Mouse (Mus musculus) retina, postnatal 7 days (tissue): Measurements from ENCODE around the gene Tmod4.

Source experiments
- DNase-seq: peaks from one replicate; pipeline ENCODE4 v3.0.0-alpha.2; 2012; ENCODE audit warnings: low read depth, low spot score

The Tmod4 gene

DNA sequence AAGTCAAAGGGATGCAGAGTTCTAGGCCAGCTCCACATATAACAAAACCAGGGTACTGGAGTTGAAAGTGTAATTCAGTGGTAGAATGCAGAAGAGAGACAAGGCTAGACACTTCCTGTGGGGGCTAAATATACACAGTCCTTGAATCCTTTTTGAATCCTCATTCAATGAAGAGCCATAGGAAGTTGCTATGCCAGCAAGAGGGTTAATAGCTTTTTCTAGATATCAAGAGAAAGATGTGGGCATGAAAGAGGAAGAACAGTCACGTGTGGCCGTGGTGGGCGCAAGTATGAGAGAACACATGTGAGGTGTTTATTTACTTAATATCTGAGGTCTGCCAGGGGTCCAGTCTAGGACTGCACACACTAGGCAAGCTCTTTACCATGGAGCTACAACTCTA lies 12.1 kb downstream of the Tmod4 start:
- no peak for DNase-seq

GRCm38 (mm10) chr3:95139586-95140288 lies 15.5 kb downstream of the Tmod4 start:
- no peak for DNase-seq

- DNase-seq: no peak
Observed at GRCm38 (mm10) chr3:95140289-95140595, 16.0 kb downstream of the Tmod4 start.

- DNase-seq: no peak
Observed at GRCm38 (mm10) chr3:95140795-95141194, 16.5 kb downstream of the Tmod4 start.

GRCm38 (mm10) chr3:95141474-95141873 lies 17.2 kb downstream of the Tmod4 start:
- DNase-seq: no peak

GRCm38 (mm10) chr3:95141952-95142616 lies 17.8 kb downstream of the Tmod4 start, which contains the start of gene Tnfaip8l2:
Gene Tnfaip8l2, minus strand, starts transcription at chr3:95142360.
- no peak for DNase-seq

GRCm38 (mm10) chr3:95142617-95143011 lies 18.3 kb downstream of the Tmod4 start:
- DNase-seq: peak; percentile 75

DNA sequence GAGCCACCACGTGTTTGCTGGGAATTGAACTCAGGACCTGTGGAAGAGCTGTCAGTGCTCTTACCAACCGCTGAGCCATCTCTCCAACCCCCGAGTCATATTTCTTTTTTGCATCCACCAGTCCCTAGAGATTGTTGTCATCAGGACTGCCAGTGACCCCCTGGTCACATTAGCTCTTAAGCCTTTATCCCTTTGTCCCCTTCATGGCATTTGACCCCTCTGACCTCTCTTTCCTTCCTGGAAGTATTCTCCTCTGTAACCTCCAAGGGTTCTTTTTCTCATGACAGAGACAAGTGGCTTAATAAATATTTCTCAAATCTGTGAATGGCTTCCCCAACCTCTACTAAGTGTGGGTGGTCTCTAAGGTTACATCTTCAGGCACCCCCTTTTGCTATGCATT lies 23.6 kb downstream of the Tmod4 start:
- DNase-seq: no peak

DNA sequence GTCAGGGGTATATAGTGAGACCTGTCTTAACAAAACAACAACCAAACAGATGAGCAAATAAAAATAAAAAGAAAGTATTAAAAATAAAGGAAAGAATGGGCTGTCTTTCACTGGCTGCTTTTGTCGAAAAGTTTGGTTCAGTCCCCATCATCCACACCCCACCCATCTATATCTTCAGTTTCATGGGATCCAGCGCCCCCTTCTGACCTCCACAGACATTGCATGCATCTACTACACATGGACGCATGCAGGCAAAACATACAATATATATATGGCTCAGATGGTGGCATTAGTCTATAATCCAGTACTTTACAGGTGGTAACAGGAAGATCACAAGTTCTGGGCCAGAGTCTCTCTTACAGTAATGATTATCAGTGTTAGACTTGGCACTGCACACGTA lies 29.6 kb downstream of the Tmod4 start:
- DNase-seq: no peak

DNA sequence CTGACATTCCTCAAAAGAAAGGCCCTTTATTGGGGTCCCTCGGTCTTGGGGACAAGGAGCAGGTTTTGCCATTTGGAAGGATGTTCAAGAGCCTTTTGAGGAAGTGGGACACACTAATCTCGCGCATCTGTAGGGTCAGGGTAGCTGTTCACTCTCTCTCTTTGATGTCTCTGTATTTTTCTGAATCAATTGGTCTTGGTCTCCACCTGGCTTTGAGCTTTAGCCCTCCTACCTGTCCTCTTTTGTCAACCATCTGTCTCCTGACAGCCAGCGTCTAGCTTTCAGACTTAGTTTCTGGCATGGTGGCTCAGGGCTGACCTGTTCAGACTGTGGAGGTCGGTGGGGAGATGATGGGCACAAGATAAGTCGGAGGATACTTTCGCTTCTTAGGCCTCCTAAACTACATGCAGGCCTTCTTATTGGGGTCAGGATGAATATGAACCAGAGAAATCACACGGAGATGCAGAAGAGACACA lies 35.3 kb downstream of the Tmod4 start:
- no peak for DNase-seq

GRCm38 (mm10) chr3:95159987-95160963 lies 36.0 kb downstream of the Tmod4 start, which contains the start of gene Sema6c:
Gene Sema6c, plus strand, starts transcription at chr3:95160457.
- peak; percentile 76 for DNase-seq

DNA sequence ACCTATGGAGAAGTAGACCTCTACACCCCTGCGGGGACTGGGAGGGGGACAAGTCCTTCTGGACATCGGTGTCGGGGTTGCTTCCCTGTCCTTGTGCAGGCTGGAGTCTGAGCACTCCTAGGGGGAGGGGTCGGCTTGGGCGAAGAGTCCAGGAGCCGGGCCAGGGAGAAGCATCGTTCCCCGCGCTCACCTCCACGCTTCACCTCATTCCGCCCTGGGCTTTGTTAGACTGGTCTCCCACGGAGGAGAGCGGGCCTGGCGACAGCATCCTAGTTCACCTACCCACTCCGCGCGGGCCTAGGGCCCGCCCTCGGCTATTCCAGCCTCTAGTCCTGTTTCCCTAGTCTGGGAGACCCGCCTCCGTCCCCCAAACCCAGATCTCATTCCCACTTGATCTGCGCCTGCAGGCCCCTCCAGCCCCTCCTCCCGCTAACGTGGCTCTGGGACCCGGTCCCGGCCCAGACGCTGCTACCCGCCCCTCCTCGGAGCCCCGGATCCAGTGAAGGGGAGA lies 36.8 kb downstream of the Tmod4 start:
- DNase-seq: no peak

DNA sequence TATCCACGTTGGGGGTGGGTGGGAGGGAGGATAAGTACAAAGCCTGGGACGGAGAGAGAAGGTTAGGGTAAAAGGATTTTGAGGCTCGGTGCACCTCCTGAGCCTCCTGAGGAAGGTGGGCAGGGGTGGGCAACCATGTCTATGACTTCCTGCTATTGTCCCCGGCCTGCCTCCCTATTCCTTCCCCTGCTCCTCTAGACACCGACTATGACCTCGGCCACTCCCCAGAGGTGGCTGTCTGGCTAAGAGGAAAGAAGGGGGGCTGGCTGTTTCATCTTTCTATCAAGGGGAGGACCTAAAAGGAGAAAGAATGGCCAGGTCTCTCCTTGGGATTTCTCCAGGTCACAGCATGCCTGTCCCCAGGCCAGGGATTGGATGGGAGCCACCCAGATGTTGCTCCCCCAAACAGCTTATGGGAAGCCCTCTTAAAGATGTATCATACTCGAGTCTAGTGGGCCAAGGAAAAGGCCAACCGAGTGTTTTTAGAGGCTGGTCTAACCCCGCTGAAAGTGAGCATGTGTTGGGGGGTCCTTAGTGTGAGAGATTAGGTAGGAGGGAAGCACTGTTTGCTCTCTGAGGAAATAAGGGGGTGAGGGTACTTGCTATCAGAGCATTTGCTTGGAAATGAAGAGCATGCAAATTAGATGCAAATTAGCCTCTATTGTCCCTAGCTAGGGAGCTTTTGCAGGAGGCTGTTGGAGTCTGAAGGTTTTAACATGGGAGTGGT lies 37.5 kb downstream of the Tmod4 start:
- no peak for DNase-seq

DNA sequence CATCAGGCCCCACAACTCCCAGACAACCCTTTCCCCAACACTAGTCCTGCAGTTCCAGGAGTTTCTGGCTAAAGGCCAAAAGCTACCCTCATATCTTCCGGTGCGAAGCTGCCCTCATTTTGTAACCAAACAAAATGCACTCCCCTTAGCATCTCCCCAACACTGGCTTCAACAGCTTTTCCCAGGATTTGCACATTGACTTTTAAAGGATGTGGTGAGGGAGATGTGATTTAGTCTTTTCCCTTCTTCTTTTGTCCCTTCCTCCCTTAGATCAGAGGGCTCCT lies 38.0 kb downstream of the Tmod4 start:
- no peak for DNase-seq

DNA sequence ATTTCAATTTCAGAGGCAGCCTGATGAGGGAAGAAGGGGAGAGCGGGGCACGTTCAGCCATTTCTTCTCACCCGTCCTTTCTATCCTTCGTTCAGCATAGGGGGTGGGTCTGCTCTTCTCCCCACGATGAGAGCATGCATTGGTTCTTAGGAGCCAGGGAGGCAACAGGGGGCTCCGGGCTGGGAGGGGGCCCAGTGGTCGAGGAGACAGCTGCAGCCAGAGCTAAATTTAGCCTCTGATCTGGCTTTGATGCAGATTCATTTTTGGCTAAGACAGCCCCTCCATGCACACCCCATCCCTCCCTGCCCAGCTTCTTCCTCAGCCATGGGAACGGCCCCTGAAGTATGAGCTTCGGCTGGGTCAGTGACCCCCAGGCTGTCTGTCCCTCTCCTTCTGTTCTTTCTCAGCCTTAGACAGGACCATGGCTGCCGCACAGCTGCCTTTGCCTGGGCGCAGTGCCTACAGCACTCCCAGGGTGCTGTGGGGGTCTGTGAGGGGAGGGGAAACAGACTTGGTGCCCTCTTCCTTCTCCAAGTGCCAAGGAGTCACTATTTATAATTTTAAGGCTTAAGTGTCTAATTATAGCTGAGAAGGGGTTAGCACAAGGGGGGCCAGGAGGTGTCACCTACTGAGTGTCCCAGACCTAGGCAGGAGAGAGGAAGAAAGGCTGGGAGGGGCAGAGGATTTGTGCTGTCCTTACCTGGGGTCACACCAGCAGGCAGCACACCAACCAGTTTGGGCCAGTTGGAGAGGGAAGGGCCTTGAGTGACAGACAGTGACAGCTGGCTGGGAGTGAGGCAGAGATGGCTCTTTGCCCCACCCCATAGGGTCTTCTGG lies 39.4 kb downstream of the Tmod4 start:
- no peak for DNase-seq

- no peak for DNase-seq
Observed at GRCm38 (mm10) chr3:95164256-95164550, 39.9 kb downstream of the Tmod4 start.

GRCm38 (mm10) chr3:95164840-95165239 lies 40.6 kb downstream of the Tmod4 start:
- DNase-seq: no peak

- DNase-seq: no peak
Observed at GRCm38 (mm10) chr3:95169996-95170395, 45.7 kb downstream of the Tmod4 start.

GRCm38 (mm10) chr3:95171105-95171504 lies 46.8 kb downstream of the Tmod4 start:
- DNase-seq: no peak

- no peak for DNase-seq
Observed at GRCm38 (mm10) chr3:95172526-95173255, 48.4 kb downstream of the Tmod4 start.
